Mouse (Mus musculus) lung, postnatal 4 days (tissue): ENCODE results near the gene Pcbp1.
"Not testable (repeated sequence)": the region's sequence is repeated elsewhere in the genome, so short reads cannot be mapped to it uniquely, and the experiment has no call there.

Source experiments
- DNase-seq, 2 experiments: peaks; one replicate each; pipeline ENCODE4 v3.0.0; 2021

The Pcbp1 gene

DNA sequence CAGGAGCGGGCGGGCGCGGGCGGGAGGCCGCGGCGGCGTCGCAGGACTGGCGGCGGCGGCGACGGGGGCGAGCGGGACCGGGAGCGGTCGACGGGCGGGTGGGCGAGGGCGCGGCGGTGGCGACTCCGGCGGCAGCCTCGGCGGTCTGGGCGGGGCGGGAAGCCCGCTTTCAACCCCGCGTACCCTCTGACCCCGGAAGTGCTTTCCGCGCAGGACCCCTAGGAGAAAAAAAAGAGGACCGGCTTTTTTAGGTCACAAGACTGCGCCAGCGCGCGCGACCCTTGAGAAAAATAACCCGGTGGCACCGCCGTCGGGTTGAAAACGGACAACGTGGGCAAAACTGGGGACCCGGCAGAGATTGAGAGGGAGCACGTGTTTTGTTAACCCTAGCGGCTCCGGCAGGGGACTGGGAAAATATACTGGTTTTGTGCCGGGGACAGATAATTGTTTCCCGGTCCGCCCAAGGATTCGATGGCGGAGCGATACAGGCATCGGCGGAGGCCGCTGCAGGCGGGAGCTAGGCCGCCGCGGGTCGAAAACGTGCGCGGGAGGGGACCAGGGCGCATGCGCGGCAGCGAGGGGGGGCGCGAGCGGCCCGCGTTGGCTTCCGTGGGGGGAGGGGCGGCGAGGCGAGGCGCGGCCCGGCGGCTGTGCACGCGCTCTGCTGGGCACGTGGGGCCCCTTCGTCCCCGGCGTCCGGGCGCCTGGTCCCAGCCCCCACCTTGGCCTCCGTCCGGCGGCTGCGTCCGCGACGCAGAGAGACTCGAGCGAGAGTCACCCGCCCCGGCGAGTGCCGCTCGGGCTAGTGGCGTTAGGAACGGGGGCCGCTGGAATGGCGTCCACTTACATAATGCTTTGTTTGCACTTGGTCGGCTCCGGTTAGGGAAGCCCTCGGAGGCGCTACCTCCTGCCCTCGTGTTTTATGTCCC lies at the start of gene Pcbp1:
Gene Pcbp1 (minus strand): TSS at position 290 of the 929 bp plus-strand sequence.
- peak; percentile 98 for DNase-seq

DNA sequence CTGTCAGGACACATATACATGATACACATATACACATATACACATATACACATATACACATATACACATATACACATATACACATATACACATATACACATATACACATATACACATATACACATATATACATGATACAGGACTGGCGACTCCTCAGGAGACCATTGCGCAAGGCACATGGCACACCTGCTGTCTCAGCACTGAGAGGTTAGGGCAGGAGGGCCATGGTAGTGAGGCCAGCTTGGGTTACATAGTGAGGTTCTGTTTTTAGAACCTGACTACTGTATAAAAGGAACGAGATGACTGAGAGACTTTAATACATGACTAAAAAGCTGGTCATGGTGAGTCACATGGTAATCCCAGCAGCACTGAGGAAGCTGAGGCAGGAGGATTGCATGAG lies 48.4 kb upstream of the Pcbp1 start:
- DNase-seq, result no peak

DNA sequence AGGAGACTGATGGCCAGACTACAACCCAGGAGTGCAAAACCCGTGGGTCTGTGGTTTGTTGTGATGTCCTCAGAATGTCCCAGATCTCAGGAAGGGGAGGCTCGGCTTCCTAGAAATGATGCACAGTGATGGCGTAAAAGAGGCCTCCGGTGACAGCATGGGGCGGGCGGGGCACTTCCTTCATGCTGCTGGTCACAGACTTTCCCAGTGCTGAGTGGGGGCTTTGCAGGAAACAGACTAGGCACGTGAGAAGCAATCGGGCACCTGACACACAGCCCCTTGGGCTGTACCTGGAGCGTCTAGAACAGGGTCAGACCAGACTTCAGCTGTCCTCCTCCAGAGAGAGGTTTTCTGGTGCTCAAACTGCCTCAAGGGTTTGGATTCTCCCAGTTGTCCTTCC lies 44.7 kb upstream of the Pcbp1 start:
- DNase-seq, result peak; percentile 74 to 79

DNA sequence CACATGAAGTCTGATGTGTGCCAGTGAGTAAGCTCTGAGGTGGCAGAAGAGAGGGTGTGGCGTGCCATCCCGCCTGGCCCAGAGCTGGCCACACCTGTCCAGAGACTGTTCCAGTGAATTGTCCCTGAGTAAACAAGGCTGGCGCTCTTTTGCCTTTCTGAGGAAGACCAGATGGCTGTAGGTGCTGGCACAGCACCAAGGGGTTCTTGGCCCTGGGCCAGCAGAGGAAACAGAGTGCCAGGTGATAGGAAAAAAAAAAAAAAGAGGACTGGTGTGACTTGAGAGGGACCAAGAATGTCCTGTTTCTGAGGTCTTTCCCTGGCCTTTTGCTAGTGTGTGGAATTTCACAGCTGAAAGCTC lies 43.3 kb upstream of the Pcbp1 start:
- DNase-seq, result peak; percentile 73 to 76

DNA sequence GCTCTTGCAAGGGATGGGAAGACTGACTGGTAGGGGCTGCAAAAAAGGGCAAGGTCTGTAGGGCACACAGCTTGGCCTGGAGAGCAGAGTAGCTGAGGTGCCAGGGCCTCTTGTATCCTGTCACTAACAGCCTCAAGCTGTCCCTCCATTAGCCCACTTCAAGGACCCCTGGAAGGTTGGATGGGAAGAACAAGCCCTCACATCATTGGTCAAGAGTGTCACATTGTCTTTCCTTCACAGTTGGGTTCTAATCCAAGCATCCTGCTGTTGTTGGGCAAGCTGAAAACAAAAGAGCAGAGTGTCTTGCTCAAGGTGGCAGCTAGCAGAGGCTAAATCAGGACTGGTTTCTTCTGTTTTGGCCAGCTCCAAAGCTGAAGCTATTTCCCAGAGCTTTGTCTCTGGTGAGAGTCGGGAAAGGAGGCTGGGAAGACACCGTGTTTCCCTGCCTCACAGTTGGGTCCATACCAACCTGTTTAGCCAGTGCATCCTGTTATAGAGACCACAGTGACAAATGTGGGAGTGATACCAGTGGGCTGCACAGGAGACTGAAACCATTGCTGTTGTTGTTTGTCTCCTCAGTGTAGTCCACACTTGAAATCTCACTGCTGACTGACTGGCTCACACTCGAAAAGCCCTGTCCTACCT lies 42.8 kb upstream of the Pcbp1 start:
- no peak for DNase-seq

DNA sequence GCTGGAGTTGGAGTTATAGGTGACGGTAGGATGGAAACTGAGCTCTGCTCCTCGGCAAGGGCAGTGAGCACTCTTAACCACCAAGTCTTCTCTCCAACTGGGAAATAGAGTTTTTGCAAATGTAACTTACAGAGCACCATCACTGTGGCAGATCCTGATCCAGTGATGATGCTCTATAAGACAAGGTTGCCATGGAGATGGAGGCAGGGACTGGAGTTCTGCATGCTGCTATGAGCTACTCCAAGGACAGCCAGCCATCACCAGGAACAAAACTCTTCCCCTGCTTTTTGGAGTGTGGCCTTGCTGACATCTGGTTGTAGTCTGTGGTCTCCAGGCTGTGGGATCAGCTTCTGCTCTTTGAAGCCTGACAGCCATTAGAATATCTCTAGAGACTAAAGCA lies 39.7 kb upstream of the Pcbp1 start:
- DNase-seq, result no peak

DNA sequence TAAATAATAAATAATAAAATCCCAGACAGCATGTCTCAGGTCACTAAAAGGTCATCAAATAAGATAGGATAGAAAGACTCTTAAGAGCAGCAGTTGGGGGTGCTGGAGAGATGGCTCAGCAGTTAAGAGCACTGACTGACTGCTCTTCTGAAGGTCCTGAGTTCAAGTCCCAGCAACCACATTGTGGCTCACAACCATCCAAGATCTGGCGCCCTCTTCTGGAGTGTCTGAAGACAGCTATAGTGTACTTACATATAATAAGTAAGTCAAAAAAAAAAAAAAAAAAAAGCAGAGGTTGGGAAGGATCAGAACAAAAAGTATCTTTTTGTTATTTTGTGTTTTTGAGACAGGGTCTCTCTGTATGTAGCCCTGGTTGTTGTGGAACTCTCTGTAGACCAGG lies 31.1 kb upstream of the Pcbp1 start:
- not testable (repeated sequence) for DNase-seq

DNA sequence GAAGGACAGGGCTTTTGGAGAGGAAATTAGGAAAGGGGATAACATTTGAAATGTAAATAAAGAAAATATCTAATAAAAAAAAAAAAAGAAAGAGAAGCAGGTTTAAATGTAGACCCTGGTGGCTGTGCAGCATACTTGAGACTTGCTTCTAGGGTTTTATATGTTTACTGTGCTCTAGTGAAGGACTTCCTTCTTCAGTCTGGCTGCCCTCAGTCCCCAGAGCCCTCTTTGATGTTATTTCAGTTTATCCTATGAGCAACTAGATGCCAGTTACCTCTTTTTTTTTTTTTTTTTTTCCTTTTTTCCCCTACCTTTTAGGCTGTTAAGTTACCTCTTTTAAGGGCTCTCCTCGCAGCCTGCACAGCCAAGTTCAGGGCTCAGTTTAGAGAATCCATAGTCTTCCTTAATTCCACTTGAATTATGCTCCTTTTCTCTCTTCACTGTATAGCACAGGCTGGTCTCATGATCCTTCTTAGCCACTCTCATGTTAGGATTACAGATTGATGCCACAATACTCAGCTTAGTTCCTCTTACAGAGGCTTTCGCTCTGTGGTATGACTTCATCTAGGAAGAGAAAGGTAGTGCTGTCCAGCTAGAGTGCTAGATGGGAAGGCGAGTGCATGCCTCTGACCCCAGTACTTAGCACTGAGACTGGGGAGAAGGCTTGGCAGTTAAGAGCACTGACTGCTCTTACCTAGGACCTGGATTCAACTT lies 30.4 kb upstream of the Pcbp1 start:
- DNase-seq, result no peak

DNA sequence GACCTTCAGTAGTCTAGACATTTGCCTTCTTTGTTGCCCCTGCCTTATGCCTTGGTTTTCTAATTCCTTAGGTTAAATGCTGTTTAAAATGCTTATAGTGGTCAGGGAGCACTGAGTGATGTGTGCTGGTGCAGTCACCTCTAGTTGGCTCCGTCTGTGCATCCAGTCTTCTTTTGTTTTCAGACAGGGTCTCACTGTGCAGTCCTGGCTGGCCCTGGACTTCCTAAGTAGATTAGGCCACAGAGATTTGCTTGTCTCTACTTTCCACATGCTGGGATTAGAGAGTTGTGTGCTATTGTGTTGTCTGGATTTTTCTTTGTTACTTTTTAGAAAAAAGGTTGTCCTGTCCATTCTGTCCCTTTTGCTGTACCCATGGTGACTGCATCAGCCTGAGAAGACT lies 24.5 kb upstream of the Pcbp1 start:
- DNase-seq, result no peak

DNA sequence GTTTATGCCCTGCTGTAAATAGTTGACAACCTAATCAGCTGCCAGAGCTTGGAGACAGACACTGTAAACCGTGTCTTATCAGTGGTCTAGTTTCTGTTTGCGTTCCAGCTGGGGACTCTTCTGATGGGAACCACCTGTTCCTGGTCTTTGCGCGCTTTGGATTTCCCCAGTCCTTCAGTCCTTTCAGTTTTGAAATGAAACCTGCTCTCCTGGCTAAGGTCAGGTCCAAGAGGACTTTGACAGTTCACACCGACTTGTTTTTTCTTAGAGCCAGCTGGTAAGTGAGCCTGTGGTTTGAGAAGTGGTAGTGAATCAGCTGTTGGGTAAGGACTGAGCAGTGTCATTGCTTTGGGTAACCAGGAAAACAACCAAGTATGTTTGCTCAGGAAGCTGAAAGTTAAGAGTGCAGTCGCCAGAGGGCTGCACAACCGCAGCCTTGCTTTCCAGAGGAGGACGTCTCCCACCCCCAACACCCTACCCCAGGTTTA lies 21.8 kb upstream of the Pcbp1 start:
- DNase-seq, result peak; percentile 53 to 69

DNA sequence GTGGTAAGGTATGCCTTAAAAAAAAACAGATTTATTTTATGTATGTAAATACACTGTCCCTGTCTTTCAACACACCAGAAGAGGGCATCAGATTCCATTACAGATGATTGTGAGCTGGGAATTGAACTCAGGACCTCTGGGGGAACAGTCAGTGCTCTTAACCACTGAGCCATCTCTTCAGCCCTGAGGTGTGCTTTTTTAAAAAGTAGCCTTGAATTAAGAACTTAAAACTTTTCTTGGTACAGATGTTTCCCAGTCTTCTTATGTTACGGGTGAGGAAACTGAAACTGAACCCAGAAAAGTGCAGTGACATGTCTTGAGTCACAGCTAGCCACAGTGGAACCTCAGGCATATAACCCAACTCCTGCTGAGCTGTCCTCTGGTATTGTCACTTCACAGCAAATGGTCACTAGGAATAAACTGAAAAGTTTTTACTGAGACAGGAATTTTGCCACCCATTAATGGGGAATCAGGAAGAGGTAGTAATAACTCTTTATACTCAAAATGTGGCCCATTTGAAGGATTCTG lies 21.2 kb upstream of the Pcbp1 start:
- no peak for DNase-seq

DNA sequence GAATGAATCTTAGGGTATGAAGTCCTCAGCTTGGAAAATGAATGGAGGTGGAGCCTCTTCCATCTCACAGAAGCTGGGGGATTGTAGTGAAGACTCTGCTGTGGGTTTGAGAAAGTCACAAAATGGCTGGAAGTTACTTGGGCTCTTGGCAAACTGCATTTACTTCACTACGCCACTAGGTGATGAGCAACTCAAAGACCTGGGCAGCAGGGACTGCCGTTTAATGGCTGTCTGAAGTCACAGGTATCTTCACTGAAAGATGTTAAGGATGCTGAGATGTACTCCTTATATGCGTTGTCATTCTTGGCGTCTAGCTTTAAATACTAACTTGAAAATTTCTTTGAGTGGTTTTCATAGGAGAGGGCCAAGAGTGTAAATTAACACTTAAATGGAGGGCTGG lies 19.1 kb upstream of the Pcbp1 start:
- DNase-seq, result peak; percentile 29 to 53

DNA sequence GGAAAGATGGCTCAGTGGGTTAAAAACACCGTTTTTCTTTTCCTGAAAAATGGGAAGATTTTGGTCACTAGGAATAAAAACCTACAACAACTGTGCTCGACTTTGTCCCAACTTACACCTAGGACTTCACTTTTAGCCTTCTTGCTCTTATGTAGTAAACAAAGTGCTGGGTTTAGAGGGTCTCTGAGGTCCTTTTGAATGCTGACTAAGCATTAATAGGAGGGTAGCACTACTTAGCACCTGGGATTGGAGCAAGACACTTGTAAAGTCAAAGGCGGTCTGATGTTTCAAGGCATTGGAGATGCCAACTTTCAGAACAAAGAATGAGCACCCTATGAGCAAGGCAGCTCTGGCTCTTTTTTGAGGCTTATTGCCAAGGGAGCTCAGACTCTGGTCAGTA lies 17.7 kb upstream of the Pcbp1 start:
- no peak for DNase-seq

DNA sequence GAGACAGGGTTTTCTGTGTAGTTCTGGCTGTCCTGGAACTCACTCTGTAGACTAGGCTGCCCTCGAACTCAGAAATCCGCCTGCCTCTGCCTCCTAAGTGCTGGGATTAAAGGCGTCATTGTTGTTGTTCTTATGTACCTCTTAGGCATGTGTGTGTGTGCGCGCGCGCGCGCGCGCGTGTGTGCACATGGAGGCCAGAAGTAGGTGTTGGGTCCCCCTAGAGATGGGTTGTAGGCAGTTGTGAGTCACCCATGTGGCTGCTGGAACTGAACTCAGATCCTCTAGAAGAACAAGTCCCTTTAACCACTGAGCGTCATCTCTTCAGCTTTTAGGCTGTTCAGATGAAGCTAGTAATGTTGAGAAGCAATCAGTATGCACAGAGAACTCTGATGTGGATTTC lies 16.9 kb upstream of the Pcbp1 start:
- no peak for DNase-seq

DNA sequence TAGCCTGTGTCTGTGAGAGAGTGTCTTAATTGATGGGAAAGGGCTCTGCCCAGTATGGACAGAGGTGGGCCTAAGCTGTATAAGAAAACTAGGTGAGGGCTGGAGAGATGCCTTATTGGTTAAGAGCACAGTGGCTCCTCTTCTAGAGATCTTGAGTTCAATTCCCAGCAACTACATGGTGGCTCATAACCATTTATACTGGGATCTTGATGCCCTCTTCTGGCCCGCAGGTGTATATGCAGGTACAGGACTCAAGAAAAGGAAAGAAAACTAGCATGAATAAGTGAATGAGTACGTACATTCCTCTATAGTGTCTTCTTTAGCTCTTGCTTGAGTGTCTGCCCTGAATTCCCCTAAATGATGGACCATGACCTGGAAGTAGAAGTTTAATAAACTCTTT lies 15.5 kb upstream of the Pcbp1 start:
- DNase-seq, result no peak

DNA sequence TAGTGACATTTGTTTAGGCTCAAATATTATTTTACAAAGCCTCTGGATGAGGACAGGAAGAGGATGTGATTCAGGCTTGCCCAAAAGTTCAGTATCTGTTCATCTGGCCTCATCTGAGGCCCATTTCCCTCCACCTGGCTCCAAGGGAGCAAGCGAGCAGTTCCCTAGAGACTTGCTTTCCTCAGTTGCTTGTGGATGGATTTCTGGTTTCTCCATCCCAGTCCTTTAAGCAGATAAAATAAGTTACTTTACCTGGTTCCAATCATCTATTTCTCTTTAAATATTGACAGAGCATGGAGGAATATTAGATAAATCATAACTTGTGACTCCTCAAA lies 2.3 kb upstream of the Pcbp1 start:
- DNase-seq, result no peak

DNA sequence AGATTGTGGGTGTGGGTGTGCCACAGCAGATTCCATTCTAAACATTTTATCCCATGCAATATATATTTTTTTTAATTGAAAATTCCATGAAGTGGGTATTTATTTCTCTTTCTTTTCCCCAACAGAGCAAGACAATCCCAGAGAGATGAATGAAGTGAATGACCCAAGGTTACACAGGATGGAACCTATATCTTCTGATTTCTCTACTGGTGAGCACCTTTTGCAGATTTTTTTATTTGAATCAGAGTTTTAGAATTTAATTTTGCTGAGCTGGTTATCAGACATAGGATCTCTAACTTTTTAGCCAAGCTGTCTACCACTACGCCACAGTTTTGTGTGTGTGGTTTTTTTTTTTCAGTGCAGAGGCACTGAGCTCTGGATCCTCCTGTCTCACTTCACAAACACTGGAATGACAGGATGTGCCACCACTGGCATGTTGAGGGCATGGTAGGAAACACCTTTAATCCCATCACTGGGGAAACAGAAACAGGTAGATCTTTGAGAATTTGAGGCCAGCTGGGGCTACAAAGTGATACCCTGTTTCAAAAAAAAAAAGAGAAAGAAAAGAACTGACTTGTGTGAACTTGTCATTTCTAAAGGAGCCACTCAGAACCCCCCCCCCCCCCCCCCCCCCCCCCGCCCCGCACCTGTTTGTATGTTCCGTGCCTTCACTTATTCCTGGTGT lies 1.8 kb upstream of the Pcbp1 start:
- no peak for DNase-seq

DNA sequence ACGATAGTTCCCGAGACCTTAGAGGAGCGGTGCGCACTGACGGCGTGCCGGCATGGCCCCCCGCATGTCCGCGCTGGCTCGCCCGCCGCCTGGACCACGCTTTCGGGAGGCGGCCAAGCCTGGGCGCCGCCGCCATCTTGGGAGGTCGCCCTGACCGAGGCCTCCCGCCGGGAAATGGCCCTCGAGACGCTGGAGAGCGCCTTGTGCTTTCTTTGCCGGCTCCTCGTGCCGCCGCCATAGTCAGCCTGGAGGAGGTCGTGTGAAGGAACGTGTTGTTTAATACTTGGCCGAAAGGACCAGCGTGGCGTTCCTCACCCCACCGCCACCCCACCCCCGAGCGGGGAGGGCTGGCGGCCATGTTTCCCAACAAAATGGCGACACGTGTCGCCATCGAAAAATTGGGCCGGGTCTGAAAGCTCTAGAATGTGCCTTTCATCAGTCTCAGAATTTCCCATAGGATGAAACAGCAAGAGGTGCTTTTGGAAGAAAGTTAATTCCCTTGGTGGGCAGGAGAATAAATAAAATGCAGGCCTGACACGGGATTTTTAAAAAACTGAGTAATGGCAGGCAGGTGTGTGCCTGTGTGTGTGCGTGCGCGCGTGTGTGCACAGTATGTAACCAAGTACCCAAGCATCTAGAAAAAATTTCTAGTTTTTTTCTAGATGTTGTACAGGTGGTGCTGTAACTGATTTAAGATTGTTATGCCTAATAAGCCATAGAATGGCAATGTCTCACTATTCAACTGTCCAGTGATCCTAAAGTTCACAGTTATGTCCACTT lies 1.0 kb upstream of the Pcbp1 start:
- peak; percentile 88 to 89 for DNase-seq

DNA sequence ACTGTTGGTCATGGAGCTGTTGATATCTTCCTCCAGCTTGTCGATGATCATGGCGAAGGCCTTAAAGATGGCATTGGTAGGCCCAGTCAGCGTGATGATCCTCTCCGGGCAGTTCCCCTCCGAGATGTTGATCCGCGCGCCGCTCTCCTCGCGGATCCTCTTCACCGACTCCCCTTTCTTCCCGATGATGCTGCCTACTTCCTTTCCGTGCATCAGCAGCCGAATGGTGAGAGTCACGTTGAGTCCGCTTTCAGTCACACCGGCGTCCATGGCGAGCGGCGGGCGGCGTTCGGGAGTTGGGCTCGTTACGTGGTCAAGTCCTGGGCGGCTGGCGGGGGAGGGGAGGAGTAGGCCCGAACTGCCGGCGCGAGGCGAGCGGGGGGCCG lies 482 bp downstream of the Pcbp1 start:
- no peak for DNase-seq

DNA sequence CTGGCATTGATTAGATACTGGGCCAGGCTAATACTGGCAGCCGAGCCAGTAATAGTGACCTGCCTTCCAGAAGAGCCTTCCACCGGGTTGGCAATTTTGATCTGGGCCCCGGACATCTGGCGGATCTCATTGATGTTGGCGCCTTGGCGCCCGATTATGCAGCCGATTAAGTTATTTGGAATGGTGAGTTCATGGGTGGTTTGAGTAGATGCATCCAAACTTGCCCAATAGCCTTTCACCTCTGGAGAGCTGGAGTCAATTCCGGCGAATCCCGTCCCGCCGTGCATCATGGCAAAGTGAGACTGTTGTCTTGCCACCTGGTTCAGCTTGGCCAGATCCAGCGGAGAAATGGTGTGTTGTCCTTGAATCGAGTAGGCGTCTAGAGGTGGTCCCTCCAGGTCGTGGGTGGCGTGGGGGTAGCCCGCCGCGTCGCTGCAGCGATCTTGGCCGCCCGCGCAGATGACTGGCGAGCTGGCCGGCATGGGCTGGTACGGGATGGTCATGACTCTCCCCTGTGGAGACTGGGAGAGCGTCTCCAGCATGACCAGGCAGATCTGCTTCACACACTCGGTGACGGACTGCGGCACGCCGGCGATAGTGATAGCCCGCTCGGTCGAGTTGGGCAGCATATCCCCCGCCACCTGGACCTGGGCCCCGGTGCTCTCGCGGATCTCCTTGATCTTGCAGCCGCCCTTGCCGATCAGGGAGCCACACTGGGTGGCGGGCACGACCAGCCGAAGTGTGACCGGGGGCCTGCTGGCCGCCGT lies 1.1 kb downstream of the Pcbp1 start:
- DNase-seq, result peak in 1 of 2 experiments; percentile 62

DNA sequence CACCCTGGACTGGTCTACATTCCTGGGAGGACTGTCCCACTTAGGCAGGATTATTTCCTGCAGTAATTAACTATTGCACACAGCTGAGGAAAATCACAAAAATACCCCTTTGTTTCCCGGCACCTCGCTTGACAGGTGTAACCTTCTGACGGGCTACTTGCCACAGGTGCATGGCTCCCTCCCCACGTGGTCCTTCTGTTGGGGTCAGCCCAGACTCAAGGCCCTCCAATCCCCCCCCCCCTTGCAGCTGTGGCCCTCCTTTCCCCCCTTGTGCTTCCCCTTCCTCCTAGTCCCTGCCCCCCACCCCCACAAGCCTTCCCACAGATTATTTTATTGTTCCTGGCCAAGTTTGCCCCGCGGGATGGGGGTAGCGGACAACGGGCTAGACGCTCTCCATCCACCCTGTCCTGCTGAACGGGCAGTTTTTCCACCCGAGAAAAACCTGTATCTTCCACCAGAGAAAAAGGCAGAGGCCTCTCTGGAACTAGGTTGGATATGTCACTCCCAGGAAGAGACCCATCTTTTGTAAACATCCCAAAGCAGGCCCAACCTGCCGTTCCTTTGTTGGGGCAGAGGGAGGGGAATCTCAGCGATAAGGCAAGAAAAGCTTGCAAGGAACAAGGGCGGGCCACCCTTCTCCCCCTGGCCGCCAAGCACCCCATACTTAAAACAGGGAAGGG lies 2.2 kb downstream of the Pcbp1 start:
- peak; percentile 34 to 53 for DNase-seq
